Mouse (Mus musculus) adrenal gland, postnatal 14 days (tissue): ENCODE measurements around the gene Srpk1. TPM values are rescaled to one million over a fixed set of nuclear protein-coding genes. Genes with fewer than 3 reads are reported as not detected.

Experiments
- DNase-seq: peaks from one replicate; pipeline ENCODE4 v3.0.0; 2021; ENCODE audit warnings: mixed read lengths
- long read RNA-seq, 2 experiments: library from polyadenylated mRNA; stranded (forward); transcript quantifications; one replicate each; pipeline ENCODE4 v2.0.0; 2021
- total RNA-seq: library from RNA; stranded (reverse); gene quantifications from 2 replicates; pipeline ENCODE4 v1.2.3, GENCODE M21; 2021

Gene Srpk1
- 57.1 and 69.7 TPM in 2 replicates for total RNA-seq
- long read RNA-seq, experiment 1, full-length matches to known transcripts, result 30 of 48 reads
- long read RNA-seq, experiment 1, partial matches to known transcripts, result 3 of 48 reads
- long read RNA-seq, experiment 1, other reads (novel, unspliced or antisense), result 15 of 48 reads
- long read RNA-seq, experiment 2, full-length matches to known transcripts, result 22 of 35 reads
- long read RNA-seq, experiment 2, partial matches to known transcripts, result 7 of 35 reads
- long read RNA-seq, experiment 2, other reads (novel, unspliced or antisense), result 6 of 35 reads

GRCm38 (mm10) chr17:28622300-28622759, at the start of gene Srpk1:
Gene Srpk1, minus strand, starts transcription at chr17:28622709.
- peak; percentile 96 for DNase-seq

GRCm38 (mm10) chr17:28659564-28659963, 37.1 kb upstream of the Srpk1 start:
- DNase-seq, result no peak

GRCm38 (mm10) chr17:28657936-28658335, 35.4 kb upstream of the Srpk1 start:
- no peak for DNase-seq

- peak; percentile 18 for DNase-seq
Observed at GRCm38 (mm10) chr17:28650268-28650667, 27.8 kb upstream of the Srpk1 start.

- DNase-seq, result peak; percentile 67
Observed at GRCm38 (mm10) chr17:28648607-28649370, 26.3 kb upstream of the Srpk1 start.

- no peak for DNase-seq
Observed at GRCm38 (mm10) chr17:28646221-28646620, 23.7 kb upstream of the Srpk1 start.

- DNase-seq, result no peak
Observed at GRCm38 (mm10) chr17:28644112-28644511, 21.6 kb upstream of the Srpk1 start.

- no peak for DNase-seq
Observed at GRCm38 (mm10) chr17:28643697-28644096, 21.2 kb upstream of the Srpk1 start.

- DNase-seq, result no peak
Observed at GRCm38 (mm10) chr17:28640113-28640512, 17.6 kb upstream of the Srpk1 start.

GRCm38 (mm10) chr17:28637711-28638690, 15.5 kb upstream of the Srpk1 start:
- peak; percentile 32 for DNase-seq

- no peak for DNase-seq
Observed at GRCm38 (mm10) chr17:28635842-28636241, 13.3 kb upstream of the Srpk1 start.

- DNase-seq, result no peak
Observed at GRCm38 (mm10) chr17:28629125-28629524, 6.6 kb upstream of the Srpk1 start.

GRCm38 (mm10) chr17:28628248-28629124, 6.0 kb upstream of the Srpk1 start:
- DNase-seq, result no peak

GRCm38 (mm10) chr17:28626937-28627336, 4.4 kb upstream of the Srpk1 start:
- no peak for DNase-seq

GRCm38 (mm10) chr17:28625327-28625726, 2.8 kb upstream of the Srpk1 start:
- DNase-seq, result no peak

GRCm38 (mm10) chr17:28624841-28625240, 2.3 kb upstream of the Srpk1 start:
- no peak for DNase-seq

GRCm38 (mm10) chr17:28621381-28622299, 869 bp downstream of the Srpk1 start:
- peak; percentile 82 for DNase-seq

- DNase-seq, result no peak
Observed at GRCm38 (mm10) chr17:28618775-28619174, 3.7 kb downstream of the Srpk1 start.

- no peak for DNase-seq
Observed at GRCm38 (mm10) chr17:28618124-28618523, 4.4 kb downstream of the Srpk1 start.

GRCm38 (mm10) chr17:28617636-28618035, 4.9 kb downstream of the Srpk1 start:
- no peak for DNase-seq
